Mouse (Mus musculus) CH12.LX (cell line): Measurements from ENCODE around the gene Usp11.
A peak's percentile ranks its signal among the peaks of the same experiment; 100 is the strongest.

Experiments used
- CTCF ChIP-seq, 2 experiments: IDR thresholded peaks in 1 of 2; conservative IDR thresholded peaks in 1 of 2; 2 replicates each; pipeline ENCODE4 v1.5.1; 2011 to 2012; ENCODE audit warnings: low read depth in 2 of 2, low read length in 2 of 2, improper control_type of control experiment in 1 of 2, inconsistent platforms in 1 of 2, mild to moderate bottlenecking in 1 of 2, moderate library complexity in 1 of 2
- HCFC1 ChIP-seq: IDR thresholded peaks from 2 replicates; pipeline ENCODE4 v1.6.1; 2012; ENCODE audit warnings: low read depth, mild to moderate bottlenecking, inconsistent platforms, low read length, improper control_type of control experiment
- MAFK ChIP-seq: IDR thresholded peaks from 2 replicates; pipeline ENCODE4 v1.6.1; 2011; ENCODE audit warnings: low read length, improper control_type of control experiment; ENCODE audit not compliant: insufficient replicate concordance
- MAX ChIP-seq: IDR thresholded peaks from 2 replicates; pipeline ENCODE4 v1.6.1; 2011; ENCODE audit warnings: low read length, improper control_type of control experiment
- MEF2A ChIP-seq: IDR thresholded peaks from 2 replicates; pipeline ENCODE4 v1.6.1; 2014; ENCODE audit warnings: low read depth, mild to moderate bottlenecking, inconsistent platforms, low read length, improper control_type of control experiment, borderline replicate concordance
- NRF1 ChIP-seq: IDR thresholded peaks from 2 replicates; pipeline ENCODE4 v1.6.1; 2014; ENCODE audit warnings: low read depth, mild to moderate bottlenecking, inconsistent platforms, low read length, improper control_type of control experiment, moderate library complexity
- POLR2A ChIP-seq: IDR thresholded peaks from 2 replicates; pipeline ENCODE4 v1.6.1; 2011; ENCODE audit warnings: low read depth, mild to moderate bottlenecking, improper control_type of control experiment, low read length
- POLR2AphosphoS2 ChIP-seq: IDR thresholded peaks from 2 replicates; pipeline ENCODE4 v1.6.1; 2011; ENCODE audit warnings: low read depth, low read length, improper control_type of control experiment
- RCOR1 ChIP-seq: conservative IDR thresholded peaks from 2 replicates; pipeline ENCODE4 v1.6.1; 2012; ENCODE audit warnings: low read depth, mild to moderate bottlenecking, inconsistent platforms, low read length, improper control_type of control experiment
- TCF12 ChIP-seq: IDR thresholded peaks from 2 replicates; pipeline ENCODE4 v1.6.1; 2014; ENCODE audit warnings: low read depth, mild to moderate bottlenecking, inconsistent platforms, low read length, improper control_type of control experiment
- UBTF ChIP-seq: IDR thresholded peaks from 2 replicates; pipeline ENCODE4 v1.6.1; 2012; ENCODE audit warnings: low read depth, mild to moderate bottlenecking, inconsistent platforms, low read length, improper control_type of control experiment, moderate library complexity
- USF1 ChIP-seq: IDR thresholded peaks from 2 replicates; pipeline ENCODE4 v1.6.1; 2014; ENCODE audit warnings: low read depth, mild to moderate bottlenecking, inconsistent platforms, low read length, improper control_type of control experiment
- ZC3H11A ChIP-seq: IDR thresholded peaks from 2 replicates; pipeline ENCODE4 v1.6.1; 2012; ENCODE audit warnings: low read depth, mild to moderate bottlenecking, inconsistent platforms, low read length, improper control_type of control experiment
- ZNF384 ChIP-seq: IDR thresholded peaks from 2 replicates; pipeline ENCODE4 v1.6.1; 2012; ENCODE audit warnings: low read depth, low read length, improper control_type of control experiment, inconsistent platforms

DNA sequence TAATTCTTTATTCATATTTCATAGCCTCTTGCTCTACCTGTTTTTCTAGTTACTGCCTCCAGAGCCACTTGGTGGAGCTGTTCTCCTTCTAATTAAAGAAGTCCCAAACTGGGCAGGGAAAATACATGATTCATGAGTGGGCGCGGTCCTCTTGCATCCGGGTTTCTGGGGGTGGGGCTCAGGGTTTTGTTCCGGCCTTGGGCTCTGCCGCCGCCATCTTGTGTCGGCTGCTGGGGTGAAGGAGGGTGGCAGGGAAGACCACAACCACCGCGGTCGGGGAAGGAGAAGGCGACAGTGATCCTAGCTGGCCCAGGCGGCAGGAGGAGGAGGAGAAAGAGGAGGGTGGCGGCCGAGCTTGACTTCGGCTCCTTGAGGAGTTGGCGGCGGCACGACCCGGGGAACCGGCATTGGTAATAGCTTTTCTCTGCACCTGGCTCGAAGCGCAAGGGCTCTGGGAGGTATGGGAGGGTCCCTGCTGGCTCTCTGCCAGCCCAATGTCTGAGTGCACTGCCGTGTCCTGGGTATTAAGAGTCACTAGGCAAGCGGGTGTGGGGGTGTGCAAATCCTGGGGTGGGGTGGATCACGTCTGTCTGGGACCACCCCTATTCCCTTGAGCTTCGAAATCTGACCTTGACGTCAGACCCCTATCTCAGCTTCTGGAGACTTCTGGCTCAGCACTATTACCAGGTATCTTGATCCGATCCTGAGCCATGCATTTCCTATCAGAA is 40.8 kb upstream of the Usp11 start:
- no peak for TF ChIP-seq MAFK
- TF ChIP-seq NRF1 = no peak
- peak in 1 of 2 experiments; percentile 68; a peak in 2 of 4 replicates for TF ChIP-seq CTCF (conservative IDR thresholded peaks at IDR 0.05 in 1 of 2, IDR thresholded peaks at IDR 0.05 in 1 of 2; ENCODE audit: low read depth in 2 of 2, low read length in 2 of 2)
- TF ChIP-seq ZNF384 = no peak
- TF ChIP-seq POLR2A = peak; percentile 77
- peak; percentile 40; the same call in 1 of the 2 replicates for TF ChIP-seq POLR2AphosphoS2
- TF ChIP-seq ZC3H11A = no peak
- 0 out of 2 replicates have a peak, but pooled peaks have one; percentile 26 for TF ChIP-seq TCF12
- peak; percentile 31; the same call in 1 of the 2 replicates for TF ChIP-seq HCFC1
- TF ChIP-seq MAX = no peak
- TF ChIP-seq MEF2A = no peak
- no peak for TF ChIP-seq USF1
- no peak for TF ChIP-seq RCOR1
- TF ChIP-seq UBTF = no peak
